Mouse (Mus musculus) heart, adult 2 months (tissue): ENCODE measurements around the gene Cygb. TPM values are rescaled to one million over a fixed set of nuclear protein-coding genes. Genes with fewer than 3 reads are reported as not detected.

Experiments used
- DNase-seq, 2 experiments: peaks; one replicate each; pipeline ENCODE4 v3.0.0; 2021
- H3K27ac ChIP-seq: fragments of 200-600 bp; 2 replicates; pipeline ENCODE4 v1.8.1; 2022
- H3K27me3 ChIP-seq: fragments of 200-500 bp; 2 replicates; pipeline ENCODE4 v1.6.1; 2012; ENCODE audit warnings: mild to moderate bottlenecking, low read length, inconsistent platforms, mixed read lengths; ENCODE audit not compliant: control insufficient read depth, insufficient read depth
- H3K36me3 ChIP-seq: fragments of 200-500 bp; 2 replicates; pipeline ENCODE4 v1.6.1; 2012; ENCODE audit warnings: low read length, inconsistent platforms; ENCODE audit not compliant: control insufficient read depth, insufficient read depth
- H3K4me1 ChIP-seq: fragments of 200-500 bp; 2 replicates; pipeline ENCODE4 v1.6.1; 2011; ENCODE audit warnings: low read length; ENCODE audit not compliant: control insufficient read depth, insufficient read depth
- H3K4me3 ChIP-seq: fragments of 200-600 bp; 2 replicates; pipeline ENCODE4 v1.8.1; 2022
- H3K79me2 ChIP-seq: fragments of 200-500 bp; replicated peaks from 2 replicates; pipeline ENCODE4 v1.6.1; 2012; ENCODE audit warnings: mild to moderate bottlenecking, inconsistent platforms, low read length, moderate library complexity, mixed read lengths; ENCODE audit not compliant: control insufficient read depth, insufficient read depth
- H3K9ac ChIP-seq: fragments of 200-500 bp; 2 replicates; pipeline ENCODE4 v1.6.1; 2012; ENCODE audit warnings: low read depth, mild to moderate bottlenecking, control low read depth, inconsistent platforms, low read length, mixed read lengths
- CTCF ChIP-seq: fragments of 200-600 bp; IDR thresholded peaks from 2 replicates; pipeline ENCODE4 v1.8.1; 2022; ENCODE audit warnings: antibody characterized with exemption, mild to moderate bottlenecking, moderate library complexity
- EP300 ChIP-seq: fragments of 200-500 bp; IDR thresholded peaks from 2 replicates; pipeline ENCODE4 v1.6.1; 2011; ENCODE audit warnings: low read depth, low read length, control low read depth; ENCODE audit not compliant: insufficient read depth
- POLR2A ChIP-seq: fragments of 200-500 bp; IDR thresholded peaks from 2 replicates; pipeline ENCODE4 v1.6.1; 2011; ENCODE audit warnings: mild to moderate bottlenecking, low read depth, low read length, control low read depth; ENCODE audit not compliant: insufficient read depth
- WGBS: fragments of 180-500 bp; shearing (Covaris S2); methylation state at CpG from one replicate; pipeline ENCODE4 v1.1.7; 2018; 5-methylcytosine and 5-hydroxymethylcytosine counted together
- intact Hi-C: fragments of 180-260 bp; cut with DNase I; formaldehyde crosslinking; loops from one replicate; pipeline ENCODE4 v1.15.1; 2025
- polyA plus RNA-seq: library from polyadenylated mRNA; depleted of rRNA; stranded (reverse); fragments of >200 nt; gene quantifications from 2 replicates; pipeline ENCODE4 v1.2.3, GENCODE M21; 2012
- total RNA-seq, 2 experiments: library from RNA; stranded (reverse); gene quantifications; 2 replicates each; pipeline ENCODE4 v1.2.3; 2021

Cygb gene
- total and polyA plus RNA-seq, 3 experiments = 42.5 to 55.0 (median 50.3) TPM

DNA sequence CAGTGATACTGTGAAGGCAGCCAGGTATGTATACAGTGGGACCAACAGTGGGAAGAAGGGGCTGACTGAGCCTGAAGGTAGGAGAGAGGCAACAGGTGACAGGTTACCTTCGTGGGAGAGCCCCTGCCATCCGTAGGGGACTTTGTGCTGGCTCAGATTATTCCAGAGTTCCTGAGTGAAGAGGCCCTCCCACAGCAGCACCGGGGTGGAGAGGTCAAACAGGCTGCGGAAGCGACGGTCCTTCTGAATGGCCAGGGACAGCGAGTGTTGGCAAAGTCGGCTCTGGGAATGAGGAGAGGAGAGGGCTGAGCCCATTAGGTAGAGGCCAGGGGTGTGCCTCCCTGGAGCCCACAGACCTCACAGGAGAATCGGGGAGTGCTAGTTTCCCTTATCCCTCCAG lies 31.6 kb upstream of the Cygb start:
- no peaks in the 10 kb centered on the region for H3K36me3 ChIP-seq
- H3K4me3 ChIP-seq = no peak overlapping the region
- no peak for TF ChIP-seq CTCF
- no peak for TF ChIP-seq EP300
- TF ChIP-seq POLR2A = no peak
- intact Hi-C loops = no loop called here
- DNase-seq = no peak
- H3K79me2 ChIP-seq = no peaks in the 10 kb centered on the region
- H3K27ac ChIP-seq = no peak overlapping the region
- H3K9ac ChIP-seq = no peak overlapping the region
- H3K4me1 ChIP-seq = no peaks in the 10 kb centered on the region; the same call in 1 of the 2 replicates
- H3K27me3 ChIP-seq = no peaks in the 10 kb centered on the region
- 82% methylated on average over 9 of the region's 9 CpGs for WGBS

DNA sequence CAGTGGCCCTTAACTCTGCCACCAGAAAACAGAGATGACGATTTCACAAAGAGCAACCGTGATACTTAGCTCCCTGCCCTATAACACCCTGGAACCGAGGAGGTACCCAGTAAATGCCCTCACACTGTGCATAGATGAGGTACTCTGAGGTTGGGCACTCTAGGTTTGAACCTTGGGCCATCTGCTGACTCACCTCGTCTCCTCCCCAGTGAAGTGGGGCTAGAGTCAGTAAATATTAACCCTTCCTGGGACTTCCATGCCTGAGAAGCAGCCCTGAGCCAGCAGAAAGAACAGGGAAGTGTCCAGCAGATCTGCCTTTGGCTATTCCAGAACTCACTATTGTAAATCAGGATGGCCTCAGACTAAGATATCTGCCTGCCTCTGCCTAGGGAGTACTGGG lies 29.7 kb upstream of the Cygb start:
- H3K79me2 ChIP-seq = no peaks in the 10 kb centered on the region
- WGBS = 81% methylated on average over 4 of the region's 4 CpGs
- intact Hi-C loops = no loop called here
- H3K27me3 ChIP-seq = no peaks in the 10 kb centered on the region
- no peak overlapping the region for H3K4me3 ChIP-seq
- no peaks in the 10 kb centered on the region; the same call in 1 of the 2 replicates for H3K4me1 ChIP-seq
- TF ChIP-seq EP300 (no peak), POLR2A (no peak), CTCF (no peak)
- H3K36me3 ChIP-seq = no peaks in the 10 kb centered on the region
- H3K9ac ChIP-seq = no peak overlapping the region
- no peak for DNase-seq
- no peak overlapping the region for H3K27ac ChIP-seq

DNA sequence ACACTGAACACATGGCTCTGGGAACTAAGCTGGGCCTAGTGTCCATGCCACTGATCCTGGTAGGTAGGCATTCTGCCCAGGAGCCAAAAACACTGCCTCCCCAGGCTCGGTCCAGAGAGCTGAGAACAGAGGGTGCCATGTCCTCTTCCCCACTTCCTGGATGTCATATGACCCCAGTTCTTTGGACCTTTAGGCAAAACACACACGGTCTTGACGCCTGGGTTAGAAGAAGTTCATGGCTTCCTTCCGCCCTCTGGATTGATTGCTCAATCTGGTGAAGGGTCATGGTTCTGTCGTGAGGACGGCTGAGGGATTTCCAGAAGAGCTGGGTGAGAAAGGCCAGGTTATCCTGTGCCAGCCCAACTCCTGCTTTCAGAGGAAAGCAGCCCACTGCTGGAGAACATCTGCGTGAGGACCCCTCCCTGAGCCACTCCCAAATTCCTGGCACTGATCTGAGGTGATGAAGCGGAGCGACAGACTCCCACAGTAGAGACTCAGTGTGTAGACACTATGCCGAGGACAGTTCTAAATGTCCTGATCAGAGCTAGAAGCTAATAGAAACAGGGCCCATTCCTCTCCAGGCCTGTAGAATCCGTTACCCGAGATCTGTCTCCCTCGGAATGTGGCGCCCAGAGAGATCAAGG lies 28.5 kb upstream of the Cygb start:
- H3K27ac ChIP-seq = no peak overlapping the region
- H3K4me3 ChIP-seq = no peak overlapping the region
- no peaks in the 10 kb centered on the region for H3K36me3 ChIP-seq
- intact Hi-C loops = no loop called here
- no peaks in the 10 kb centered on the region for H3K27me3 ChIP-seq
- H3K79me2 ChIP-seq = no peaks in the 10 kb centered on the region
- no peak for DNase-seq
- no peak overlapping the region for H3K9ac ChIP-seq
- H3K4me1 ChIP-seq = no peaks in the 10 kb centered on the region; the same call in 1 of the 2 replicates
- 69% methylated on average over 14 of the region's 14 CpGs for WGBS
- TF ChIP-seq EP300 (no peak), CTCF (no peak), POLR2A (no peak)

DNA sequence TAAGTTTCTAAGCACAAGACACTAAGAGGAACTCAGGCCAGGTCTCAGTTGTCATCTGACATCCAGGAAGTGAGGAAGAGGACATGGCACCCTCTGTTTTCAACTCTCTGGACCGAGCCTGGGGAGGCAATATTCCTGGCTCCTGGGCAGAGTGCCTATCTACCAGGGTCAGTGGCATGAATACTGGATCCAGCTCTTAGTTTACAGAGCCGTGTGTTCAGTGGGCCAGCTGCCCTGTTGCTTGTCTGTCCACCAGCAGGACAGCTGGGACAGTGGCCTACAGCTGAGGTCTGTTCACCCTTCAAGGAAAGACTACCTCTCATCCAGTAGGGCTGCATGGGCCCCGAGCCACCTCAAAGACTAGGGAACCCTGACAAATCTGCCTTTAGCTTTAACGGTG lies 27.0 kb upstream of the Cygb start:
- TF ChIP-seq EP300 (no peak), CTCF (0 out of 2 replicates have a peak, but pooled peaks have one; percentile 2)
- 50% methylated on average over 4 of the region's 4 CpGs for WGBS
- Histone ChIP-seq H3K4me3 (no peak overlapping the region), H3K79me2 (no peaks in the 10 kb centered on the region), H3K27me3 (no peaks in the 10 kb centered on the region), H3K9ac (no peak overlapping the region), H3K27ac (peak overlapping the region; percentile 47), H3K36me3 (no peaks in the 10 kb centered on the region), H3K4me1 (no peaks in the 10 kb centered on the region; the same call in 1 of the 2 replicates)
- DNase-seq = peak; percentile 44 to 76
- intact Hi-C loops = no loop called here

DNA sequence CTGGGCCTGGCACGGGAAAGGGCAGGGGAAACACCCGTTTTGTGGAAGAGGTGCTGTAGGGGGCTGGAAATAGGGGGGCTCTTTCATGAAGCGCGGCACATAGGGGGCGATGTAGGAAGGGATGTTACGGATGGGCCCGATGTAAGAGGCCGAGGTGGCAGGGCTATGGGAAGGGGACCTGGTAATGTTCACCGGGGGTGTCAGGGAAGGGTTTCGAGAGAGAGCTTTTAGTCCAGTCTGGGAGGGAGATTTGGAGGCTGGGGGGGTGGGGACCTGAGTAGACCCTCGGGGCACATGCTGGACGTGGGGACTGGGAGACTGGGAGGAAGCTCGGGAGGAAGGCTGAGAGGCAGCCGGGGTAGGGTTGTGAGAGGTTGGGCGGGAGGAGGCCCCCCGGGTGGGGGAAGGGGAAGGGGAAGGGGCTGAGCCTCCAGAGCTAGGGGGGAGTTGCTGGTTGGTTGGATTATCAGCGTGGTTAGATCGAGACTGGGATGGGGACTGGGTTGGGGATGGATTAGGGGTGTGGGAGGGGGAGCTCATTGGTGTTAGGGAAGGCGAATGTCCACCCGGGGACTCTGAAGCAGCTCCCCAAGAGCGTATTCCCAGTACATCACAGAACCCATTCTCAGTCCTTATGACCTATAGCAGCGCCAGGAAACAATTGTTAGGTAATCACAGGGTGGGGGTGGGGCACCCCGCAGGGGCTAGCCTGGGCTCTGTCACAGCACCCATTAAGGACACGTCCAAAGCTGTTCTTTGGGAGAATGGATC lies 26.4 kb upstream of the Cygb start:
- WGBS = 75% methylated on average over 24 of the region's 24 CpGs
- TF ChIP-seq CTCF (no peak), POLR2A (no peak), EP300 (no peak)
- intact Hi-C loops = no loop called here
- Histone ChIP-seq H3K27ac (peak overlapping the region; percentile 47; the same call in 1 of the 2 replicates), H3K9ac (no peak overlapping the region), H3K79me2 (no peaks in the 10 kb centered on the region), H3K27me3 (no peaks in the 10 kb centered on the region), H3K4me3 (no peak overlapping the region), H3K36me3 (no peaks in the 10 kb centered on the region), H3K4me1 (no peaks in the 10 kb centered on the region; the same call in 1 of the 2 replicates)
- no peak for DNase-seq

DNA sequence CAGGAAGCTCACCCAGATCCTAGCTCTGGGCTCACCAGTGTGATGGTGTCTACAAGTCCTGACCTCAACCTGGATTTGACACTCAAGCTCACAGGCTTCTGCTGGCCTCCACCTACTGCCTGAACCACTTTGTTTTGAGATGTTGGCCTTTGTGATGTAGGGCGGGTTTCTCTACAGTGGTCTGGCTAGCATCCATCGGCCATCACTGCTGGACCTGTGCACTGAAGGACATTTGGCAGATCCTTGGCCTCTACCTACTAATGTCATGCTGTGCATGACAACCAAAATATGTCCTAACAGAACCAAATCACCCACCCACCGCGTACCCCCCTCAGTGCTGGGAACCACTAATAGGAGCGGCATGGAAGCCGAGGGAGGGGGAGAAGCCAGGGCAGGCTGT lies 25.0 kb upstream of the Cygb start:
- TF ChIP-seq EP300 (0 out of 2 replicates have a peak, but pooled peaks have one; percentile 11), POLR2A (no peak), CTCF (no peak)
- Histone ChIP-seq H3K27ac (no peak overlapping the region), H3K27me3 (no peaks in the 10 kb centered on the region), H3K4me3 (no peak overlapping the region), H3K9ac (no peak overlapping the region), H3K4me1 (peaks cover 2% of the 10 kb centered on the region; the same call in 1 of the 2 replicates), H3K79me2 (no peaks in the 10 kb centered on the region), H3K36me3 (peaks cover 7% of the 10 kb centered on the region)
- WGBS = 66% methylated on average over 6 of the region's 6 CpGs
- intact Hi-C loops = loop anchor here (10.0 kb wide), 1 partner anchor 126 kb away; no protein-coding TSS in a partner anchor
- no peak for DNase-seq
